Mouse (Mus musculus) adipocyte (in vitro differentiated cells): ENCODE results near the gene Magea3.
"Not testable (repeated sequence)": the region's sequence is repeated elsewhere in the genome, so short reads cannot be mapped to it uniquely, and the experiment has no call there.

Experiments
- DNase-seq: peaks from one replicate; pipeline ENCODE4 v3.0.0-alpha.2; 2016; ENCODE audit warnings: low spot score

The Magea3 gene

DNA sequence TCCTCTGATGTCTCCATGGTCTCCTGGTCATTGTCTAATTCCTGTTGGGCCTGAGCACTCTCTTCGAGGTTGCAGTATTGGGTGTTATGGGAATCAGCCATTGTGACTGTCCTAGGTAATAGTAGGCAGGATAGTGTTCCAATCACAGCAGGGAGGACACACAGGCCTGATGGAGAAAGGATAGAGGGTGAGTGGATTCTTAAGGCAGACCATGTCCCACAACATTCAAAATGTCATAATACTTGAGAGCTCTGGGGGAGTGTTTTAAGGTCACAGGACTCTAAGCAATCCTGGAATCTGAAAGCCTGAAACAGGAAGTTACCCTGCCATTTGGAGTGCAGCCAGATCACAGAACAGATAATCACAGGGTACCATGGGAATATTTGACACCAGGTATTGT lies at the start of gene Magea3:
Magea3 (minus strand) TSS at position 101 of the 400 bp plus-strand sequence.
- DNase-seq, result not testable (repeated sequence)

DNA sequence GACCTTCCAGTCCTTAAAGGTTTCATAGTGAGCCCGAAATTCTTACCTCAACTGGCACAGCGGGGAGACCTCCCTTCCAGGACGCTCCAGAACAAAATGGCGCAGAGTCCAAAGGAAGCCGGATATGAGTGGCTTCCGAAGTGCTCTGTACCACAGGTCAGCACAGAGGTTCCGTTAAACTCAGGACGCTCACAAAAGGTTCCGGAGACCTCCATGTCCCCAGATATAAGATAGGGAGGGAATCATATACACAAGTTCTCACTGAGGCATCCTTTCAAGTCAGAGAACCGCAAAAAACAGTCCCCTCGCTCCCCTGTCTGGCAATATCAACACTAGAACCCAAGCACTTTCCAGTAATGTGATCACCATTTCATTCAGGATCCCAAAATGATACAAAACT lies 46.4 kb upstream of the Magea3 start, which contains the start of gene Magea8:
Magea8 (minus strand) TSS at position 101 of the 400 bp plus-strand sequence.
- DNase-seq, result not testable (repeated sequence)

DNA sequence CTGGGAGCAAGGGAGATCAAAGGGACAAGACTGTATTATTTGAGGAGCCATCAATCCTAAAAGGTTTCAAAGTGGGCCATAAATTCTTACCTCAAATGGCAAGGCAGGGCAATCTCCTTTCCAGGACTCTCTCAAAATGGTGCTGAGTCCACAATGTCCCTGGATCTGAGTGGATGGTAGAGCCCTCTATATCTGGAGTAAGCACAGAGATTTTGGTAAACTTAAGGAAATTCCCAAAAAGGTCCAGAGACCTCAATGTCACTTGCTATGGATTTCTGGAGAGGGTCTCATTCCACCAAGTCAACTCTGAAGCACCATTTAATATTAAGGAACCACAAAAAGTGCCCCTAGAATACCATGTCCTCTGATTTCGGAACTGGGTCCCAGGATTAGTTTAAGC lies 13.4 kb downstream of the Magea3 start, which contains the start of gene Magea6:
Magea6 (minus strand) TSS at position 101 of the 400 bp plus-strand sequence.
- not testable (repeated sequence) for DNase-seq
